Mouse (Mus musculus): ENCODE results near the gene Lrp2. TPM values are rescaled to one million over a fixed set of nuclear protein-coding genes. Genes with fewer than 3 reads are reported as not detected.
"Not testable (repeated sequence)": the region's sequence is repeated elsewhere in the genome, so short reads cannot be mapped to it uniquely, and the experiment has no call there.

Lrp2 gene
- total RNA-seq, 2 experiments from 2014 or later: 0.09 to 0.17 TPM

GRCm38 (mm10) chr2:69585191-69585885, 527 bp downstream of the Lrp2 start:
- no peak for DNase-seq (ENCODE audit: low spot score in 2 of 2)
- intact Hi-C loops (cut with DNase I): no loop called here

GRCm38 (mm10) chr2:69584117-69584933, 1.5 kb downstream of the Lrp2 start:
- no peak for DNase-seq (ENCODE audit: low spot score in 2 of 2)
- intact Hi-C loops (cut with DNase I): no loop called here

GRCm38 (mm10) chr2:69582861-69583260, 3.0 kb downstream of the Lrp2 start:
- DNase-seq (ENCODE audit: low spot score in 2 of 2): no peak
- intact Hi-C loops (cut with DNase I): no loop called here

GRCm38 (mm10) chr2:69582068-69582467, 3.8 kb downstream of the Lrp2 start:
- intact Hi-C loops (cut with DNase I); DNase-seq (ENCODE audit: low spot score in 2 of 2): not testable (repeated sequence)

GRCm38 (mm10) chr2:69580091-69580490, 5.8 kb downstream of the Lrp2 start:
- intact Hi-C loops (cut with DNase I): no loop called here
- DNase-seq (ENCODE audit: low spot score in 2 of 2): no peak

- DNase-seq (ENCODE audit: low spot score in 2 of 2): no peak
- intact Hi-C loops (cut with DNase I): no loop called here
Observed at GRCm38 (mm10) chr2:69578206-69578605, 7.7 kb downstream of the Lrp2 start.

- no peak for DNase-seq (ENCODE audit: low spot score in 2 of 2)
- intact Hi-C loops (cut with DNase I): no loop called here
Observed at GRCm38 (mm10) chr2:69576531-69576930, 9.3 kb downstream of the Lrp2 start.

- intact Hi-C loops (cut with DNase I): no loop called here
- no peak for DNase-seq (ENCODE audit: low spot score in 2 of 2)
Observed at GRCm38 (mm10) chr2:69574934-69575333, 10.9 kb downstream of the Lrp2 start.

- DNase-seq (ENCODE audit: low spot score in 2 of 2): no peak
- intact Hi-C loops (cut with DNase I): no loop called here
Observed at GRCm38 (mm10) chr2:69574261-69574660, 11.6 kb downstream of the Lrp2 start.

- DNase-seq (ENCODE audit: low spot score in 2 of 2): no peak
- intact Hi-C loops (cut with DNase I): no loop called here
Observed at GRCm38 (mm10) chr2:69573733-69574054, 12.2 kb downstream of the Lrp2 start.

- intact Hi-C loops (cut with DNase I): no loop called here
Observed at GRCm38 (mm10) chr2:69573038-69573732, 12.7 kb downstream of the Lrp2 start.

GRCm38 (mm10) chr2:69570556-69570955, 15.3 kb downstream of the Lrp2 start:
- no peak for DNase-seq (ENCODE audit: low spot score in 2 of 2)
- intact Hi-C loops (cut with DNase I): no loop called here

More at GRCm38 (mm10) chr2:69573038-69573732, 12.7 kb downstream of the Lrp2 start:
- DNase-seq (ENCODE audit: low spot score in 2 of 2): no peak

GRCm38 (mm10) chr2:69566281-69566680, 19.6 kb downstream of the Lrp2 start:
- intact Hi-C loops (cut with DNase I): no loop called here
- no peak for DNase-seq (ENCODE audit: low spot score in 2 of 2)

- intact Hi-C loops (cut with DNase I): no loop called here
- no peak for DNase-seq (ENCODE audit: low spot score in 2 of 2)
Observed at GRCm38 (mm10) chr2:69563492-69563891, 22.4 kb downstream of the Lrp2 start.

GRCm38 (mm10) chr2:69562761-69563160, 23.1 kb downstream of the Lrp2 start:
- no peak for DNase-seq (ENCODE audit: low spot score in 2 of 2)
- intact Hi-C loops (cut with DNase I): no loop called here

GRCm38 (mm10) chr2:69560221-69560620, 25.6 kb downstream of the Lrp2 start:
- no peak for DNase-seq (ENCODE audit: low spot score in 2 of 2)
- intact Hi-C loops (cut with DNase I): no loop called here

GRCm38 (mm10) chr2:69559380-69559779, 26.5 kb downstream of the Lrp2 start:
- intact Hi-C loops (cut with DNase I): no loop called here
- DNase-seq (ENCODE audit: low spot score in 2 of 2): no peak

GRCm38 (mm10) chr2:69556686-69557085, 29.2 kb downstream of the Lrp2 start:
- intact Hi-C loops (cut with DNase I): no loop called here
- DNase-seq (ENCODE audit: low spot score in 2 of 2): no peak

- intact Hi-C loops (cut with DNase I): no loop called here
- no peak for DNase-seq (ENCODE audit: low spot score in 2 of 2)
Observed at GRCm38 (mm10) chr2:69551639-69552038, 34.2 kb downstream of the Lrp2 start.

GRCm38 (mm10) chr2:69546823-69547222, 39.0 kb downstream of the Lrp2 start:
- intact Hi-C loops (cut with DNase I): no loop called here
- no peak for DNase-seq (ENCODE audit: low spot score in 2 of 2)
